Mouse (Mus musculus) limb, embryonic 13.5 days (tissue): ENCODE data around the gene Trmt10a. TPM values are rescaled to one million over a fixed set of nuclear protein-coding genes. Genes with fewer than 3 reads are reported as not detected.

Experiments used
- ATAC-seq: fragments of 200-750 bp; cut with Nextera tagmentation; 2 replicates; pipeline ENCODE4 v1.8.0; 2017; ENCODE audit warnings: low read depth, moderate number of reproducible peaks, moderate TSS enrichment; ENCODE audit not compliant: low FRiP score
- H3K27ac ChIP-seq: fragments of 300-500 bp; sonication (generic); 2 replicates; pipeline ENCODE4 v1.5.1; 2015; ENCODE audit warnings: inconsistent platforms, mild to moderate bottlenecking, moderate library complexity
- H3K27me3 ChIP-seq: fragments of 300-500 bp; sonication (generic); 2 replicates; pipeline ENCODE4 v1.6.1; 2015; ENCODE audit warnings: mild to moderate bottlenecking, inconsistent platforms
- H3K36me3 ChIP-seq: fragments of 300-500 bp; sonication (generic); 2 replicates; pipeline ENCODE4 v1.6.1; 2015; ENCODE audit warnings: inconsistent platforms, mild to moderate bottlenecking, moderate library complexity
- H3K4me1 ChIP-seq: fragments of 300-500 bp; sonication (generic); 2 replicates; pipeline ENCODE4 v1.6.1; 2015; ENCODE audit warnings: inconsistent platforms
- H3K4me2 ChIP-seq: fragments of 300-500 bp; sonication (generic); replicated peaks from 2 replicates; pipeline ENCODE4 v1.6.1; 2015; ENCODE audit warnings: inconsistent platforms, mild to moderate bottlenecking, moderate library complexity
- H3K4me3 ChIP-seq: fragments of 300-500 bp; sonication (generic); 2 replicates; pipeline ENCODE4 v1.5.1; 2015; ENCODE audit warnings: moderate library complexity, mild to moderate bottlenecking, inconsistent platforms
- H3K9ac ChIP-seq: fragments of 300-500 bp; sonication (generic); 2 replicates; pipeline ENCODE4 v1.6.1; 2015; ENCODE audit warnings: mild to moderate bottlenecking, inconsistent platforms
- H3K9me3 ChIP-seq: fragments of 300-500 bp; sonication (generic); 2 replicates; pipeline ENCODE4 v1.6.1; 2016; ENCODE audit warnings: inconsistent platforms
- WGBS: fragments of 180-500 bp; shearing (Covaris S2); methylation state at CpG from one replicate; pipeline ENCODE4 v1.1.7; 2015; 5-methylcytosine and 5-hydroxymethylcytosine counted together
- polyA plus RNA-seq: library from polyadenylated mRNA; unstranded; fragments of >200 nt; fragmentation: Nextera tagmentation; extraction: Ambion mirVana; gene quantifications from 2 replicates; pipeline ENCODE4 v1.2.1, GENCODE M21; 2015

Trmt10a gene
- polyA plus RNA-seq, 1 experiment from 2014 or later = 11.2 TPM

GRCm38 (mm10) chr3:138175551-138175950 is 32.3 kb downstream of the Trmt10a start:
- Histone ChIP-seq H3K27me3 (no peaks in the 10 kb centered on the region), H3K4me1 (no peaks in the 10 kb centered on the region), H3K9me3 (no peaks in the 10 kb centered on the region; the same call in 1 of the 2 replicates), H3K9ac (no peak overlapping the region), H3K4me3 (no peak overlapping the region), H3K36me3 (no peaks in the 10 kb centered on the region), H3K27ac (no peak overlapping the region), H3K4me2 (no peak overlapping the region)
- WGBS = 84% methylated on average over 6 of the region's 6 CpGs
- ATAC-seq = no peak

- H3K4me3 ChIP-seq = no peak overlapping the region
- H3K9ac ChIP-seq = no peak overlapping the region
- WGBS = 85% methylated on average over 2 of the region's 2 CpGs
- no peak for ATAC-seq
- no peaks in the 10 kb centered on the region for H3K36me3 ChIP-seq
- H3K9me3 ChIP-seq = no peaks in the 10 kb centered on the region
- no peaks in the 10 kb centered on the region for H3K4me1 ChIP-seq
- no peak overlapping the region for H3K27ac ChIP-seq
- H3K27me3 ChIP-seq = no peaks in the 10 kb centered on the region
- H3K4me2 ChIP-seq = no peak overlapping the region
These were observed 38.8 kb downstream of the Trmt10a start for GRCm38 (mm10) chr3:138182019-138182418.

GRCm38 (mm10) chr3:138183371-138183770 is 40.1 kb downstream of the Trmt10a start:
- Histone ChIP-seq H3K9ac (no peak overlapping the region), H3K27me3 (no peaks in the 10 kb centered on the region), H3K4me1 (no peaks in the 10 kb centered on the region), H3K27ac (no peak overlapping the region), H3K9me3 (no peaks in the 10 kb centered on the region), H3K4me3 (no peak overlapping the region), H3K36me3 (no peaks in the 10 kb centered on the region), H3K4me2 (no peak overlapping the region)
- WGBS = 87% methylated on average over 7 of the region's 7 CpGs
- no peak for ATAC-seq

GRCm38 (mm10) chr3:138185290-138185689 is 42.0 kb downstream of the Trmt10a start:
- Histone ChIP-seq H3K27me3 (no peaks in the 10 kb centered on the region), H3K9ac (no peak overlapping the region), H3K27ac (no peak overlapping the region), H3K4me2 (no peak overlapping the region), H3K4me3 (no peak overlapping the region), H3K4me1 (no peaks in the 10 kb centered on the region), H3K36me3 (no peaks in the 10 kb centered on the region), H3K9me3 (no peaks in the 10 kb centered on the region)
- 61% methylated on average over 4 of the region's 4 CpGs for whole genome bisulfite sequencing
- no peak for ATAC-seq

GRCm38 (mm10) chr3:138185995-138186930 is 43.0 kb downstream of the Trmt10a start:
- Histone ChIP-seq H3K4me2 (no peak overlapping the region), H3K36me3 (no peaks in the 10 kb centered on the region), H3K9me3 (no peaks in the 10 kb centered on the region), H3K27me3 (no peaks in the 10 kb centered on the region), H3K4me3 (no peak overlapping the region), H3K9ac (no peak overlapping the region), H3K4me1 (no peaks in the 10 kb centered on the region), H3K27ac (no peak overlapping the region)
- WGBS = 91% methylated on average over 26 of the region's 26 CpGs
- no peak for ATAC-seq

GRCm38 (mm10) chr3:138192260-138192659 is 49.0 kb downstream of the Trmt10a start:
- H3K4me1 ChIP-seq = no peaks in the 10 kb centered on the region
- no peak overlapping the region for H3K4me2 ChIP-seq
- no peak for ATAC-seq
- no peak overlapping the region for H3K9ac ChIP-seq
- no peaks in the 10 kb centered on the region for H3K27me3 ChIP-seq
- no peaks in the 10 kb centered on the region for H3K9me3 ChIP-seq
- no peak overlapping the region for H3K27ac ChIP-seq
- no peaks in the 10 kb centered on the region for H3K36me3 ChIP-seq
- H3K4me3 ChIP-seq = no peak overlapping the region
- 84% methylated on average over 7 of the region's 7 CpGs for WGBS

- no peak within 1 kb of the TSS for H3K4me2 ChIP-seq
- H3K4me3 ChIP-seq = no peak within 1 kb of the TSS
- H3K9ac ChIP-seq = no peak within 1 kb of the TSS
- no peak for ATAC-seq
- no peaks in the 10 kb centered on the region for H3K4me1 ChIP-seq
- no peaks in the 10 kb centered on the region for H3K9me3 ChIP-seq
- H3K27me3 ChIP-seq = no peaks in the 10 kb centered on the region
- no peaks in the 10 kb centered on the region for H3K36me3 ChIP-seq
- H3K27ac ChIP-seq = no peak within 1 kb of the TSS
- WGBS = 83% methylated on average over 15 of the region's 15 CpGs
These were observed 50.5 kb downstream of the Trmt10a start, which contains the start of gene 4930579F01Rik for GRCm38 (mm10) chr3:138193683-138194302. Gene 4930579F01Rik (minus strand): TSS chr3:138193825.

GRCm38 (mm10) chr3:138197093-138197492 is 53.8 kb downstream of the Trmt10a start:
- Histone ChIP-seq H3K27ac (no peak overlapping the region), H3K4me2 (no peak overlapping the region), H3K9ac (no peak overlapping the region), H3K9me3 (no peaks in the 10 kb centered on the region), H3K4me3 (no peak overlapping the region), H3K36me3 (no peaks in the 10 kb centered on the region), H3K27me3 (no peaks in the 10 kb centered on the region), H3K4me1 (no peaks in the 10 kb centered on the region)
- ATAC-seq = no peak
- WGBS = 76% methylated on average over 14 of the region's 14 CpGs

GRCm38 (mm10) chr3:138197556-138197955 is 54.3 kb downstream of the Trmt10a start:
- no peak overlapping the region for H3K4me3 ChIP-seq
- no peaks in the 10 kb centered on the region for H3K36me3 ChIP-seq
- WGBS = 68% methylated on average over 9 of the region's 9 CpGs
- no peaks in the 10 kb centered on the region for H3K4me1 ChIP-seq
- H3K4me2 ChIP-seq = no peak overlapping the region
- H3K9ac ChIP-seq = no peak overlapping the region
- no peak overlapping the region for H3K27ac ChIP-seq
- no peak for ATAC-seq
- no peaks in the 10 kb centered on the region for H3K27me3 ChIP-seq
- no peaks in the 10 kb centered on the region for H3K9me3 ChIP-seq

- WGBS = 27% methylated on average over 20 of the region's 20 CpGs
- no peak overlapping the region for H3K27ac ChIP-seq
- H3K4me3 ChIP-seq = peak overlapping the region; percentile 26; the same call in 1 of the 2 replicates
- no peak overlapping the region for H3K9ac ChIP-seq
- peak overlapping the region; percentile 60 for H3K4me2 ChIP-seq
- H3K4me1 ChIP-seq = no peaks in the 10 kb centered on the region
- H3K27me3 ChIP-seq = no peaks in the 10 kb centered on the region
- no peaks in the 10 kb centered on the region for H3K9me3 ChIP-seq
- peak; percentile 93 for ATAC-seq
- no peaks in the 10 kb centered on the region for H3K36me3 ChIP-seq
These were observed 54.9 kb downstream of the Trmt10a start for GRCm38 (mm10) chr3:138197973-138198721.

- Histone ChIP-seq H3K4me3 (no peak overlapping the region), H3K27ac (no peak overlapping the region), H3K4me1 (no peaks in the 10 kb centered on the region), H3K4me2 (peak overlapping the region; percentile 60), H3K36me3 (no peaks in the 10 kb centered on the region), H3K9me3 (no peaks in the 10 kb centered on the region), H3K27me3 (no peaks in the 10 kb centered on the region), H3K9ac (no peak overlapping the region)
- 73% methylated on average over 7 of the region's 7 CpGs for WGBS
- ATAC-seq = no peak
These were observed 55.4 kb downstream of the Trmt10a start for GRCm38 (mm10) chr3:138198722-138199068.

- Histone ChIP-seq H3K9ac (no peak overlapping the region), H3K4me1 (no peaks in the 10 kb centered on the region), H3K27ac (no peak overlapping the region), H3K4me3 (no peak overlapping the region), H3K27me3 (no peaks in the 10 kb centered on the region), H3K9me3 (no peaks in the 10 kb centered on the region), H3K36me3 (no peaks in the 10 kb centered on the region), H3K4me2 (no peak overlapping the region)
- no peak for ATAC-seq
- 87% methylated on average over 3 of the region's 3 CpGs for WGBS
These were observed 65.6 kb downstream of the Trmt10a start for GRCm38 (mm10) chr3:138208821-138209220.
